Mouse (Mus musculus): ENCODE data around the gene Dnah8. TPM values are rescaled to one million over a fixed set of nuclear protein-coding genes. Genes with fewer than 3 reads are reported as not detected.
"Not testable (repeated sequence)": the region's sequence is repeated elsewhere in the genome, so short reads cannot be mapped to it uniquely, and the experiment has no call there.

Gene Dnah8
- 0.82 and 1.2 TPM in 2 replicates for polyA plus RNA-seq (2015; fragmentation: Nextera tagmentation; extraction: Ambion mirVana)

- not testable (repeated sequence) for H3K36me3 ChIP-seq; H3K9ac ChIP-seq; H3K27ac ChIP-seq; H3K4me3 ChIP-seq (replicated peaks); H3K4me2 ChIP-seq (replicated peaks); H3K9me3 ChIP-seq; H3K27me3 ChIP-seq (replicated peaks); H3K4me1 ChIP-seq (replicated peaks)
- peak; percentile 31; the same call in 1 of the 2 replicates for ATAC-seq
- no CpG with 5 or more reads among the region's 20 CpGs for WGBS
Observed at GRCm38 (mm10) chr17:30624132-30624531, at the start of gene Dnah8. Dnah8 (plus strand) TSS chr17:30624354.

GRCm38 (mm10) chr17:30574783-30575075 lies 49.4 kb upstream of the Dnah8 start:
- Histone ChIP-seq H3K27ac (no peak overlapping the region), H3K36me3 (no peaks in the 10 kb centered on the region), H3K4me2 (replicated peaks) (peak overlapping the region; percentile 78), H3K9ac (no peak overlapping the region), H3K4me3 (replicated peaks) (no peak overlapping the region), H3K27me3 (replicated peaks) (no peaks in the 10 kb centered on the region), H3K4me1 (replicated peaks) (peaks cover 15% of the 10 kb centered on the region), H3K9me3 (no peaks in the 10 kb centered on the region)
- WGBS, result 66% methylated on average over 8 of the region's 8 CpGs
- no peak for ATAC-seq

- peak overlapping the region; percentile 73 for H3K9ac ChIP-seq
- peak overlapping the region; percentile 88 for H3K27ac ChIP-seq
- 4% methylated on average over 35 of the region's 35 CpGs for WGBS
- no peaks in the 10 kb centered on the region for H3K9me3 ChIP-seq
- H3K4me1 ChIP-seq (replicated peaks), result peaks cover 12% of the 10 kb centered on the region
- H3K36me3 ChIP-seq, result no peaks in the 10 kb centered on the region
- peak overlapping the region; percentile 83 for H3K4me3 ChIP-seq (replicated peaks)
- ATAC-seq, result peak; percentile 19
- H3K4me2 ChIP-seq (replicated peaks), result peak overlapping the region; percentile 78
- no peaks in the 10 kb centered on the region for H3K27me3 ChIP-seq (replicated peaks)
Observed at GRCm38 (mm10) chr17:30575121-30575904, 48.8 kb upstream of the Dnah8 start.

- under 1% methylated on average over 89 of the region's 94 CpGs for WGBS
- Histone ChIP-seq H3K4me2 (replicated peaks) (peak within 1 kb of the TSS; percentile 78), H3K27ac (peak within 1 kb of the TSS; percentile 88), H3K4me1 (replicated peaks) (peaks cover 8% of the 10 kb centered on the region), H3K36me3 (no peaks in the 10 kb centered on the region), H3K4me3 (replicated peaks) (peak within 1 kb of the TSS; percentile 83), H3K9me3 (no peaks in the 10 kb centered on the region), H3K9ac (peak within 1 kb of the TSS; percentile 73), H3K27me3 (replicated peaks) (no peaks in the 10 kb centered on the region)
- ATAC-seq, result peak; percentile 95
Observed at GRCm38 (mm10) chr17:30575941-30576773, 48.0 kb upstream of the Dnah8 start, which contains the start of gene Btbd9. Btbd9 (minus strand) TSS chr17:30576488.

GRCm38 (mm10) chr17:30576946-30577345 lies 47.2 kb upstream of the Dnah8 start:
- no peak overlapping the region for H3K27ac ChIP-seq
- no peaks in the 10 kb centered on the region for H3K27me3 ChIP-seq (replicated peaks)
- no peaks in the 10 kb centered on the region for H3K36me3 ChIP-seq
- 51% methylated on average over 12 of the region's 12 CpGs for whole genome bisulfite sequencing
- ATAC-seq, result no peak
- H3K9me3 ChIP-seq, result no peaks in the 10 kb centered on the region
- H3K4me1 ChIP-seq (replicated peaks), result peaks cover 8% of the 10 kb centered on the region
- H3K4me2 ChIP-seq (replicated peaks), result peak overlapping the region; percentile 78
- H3K4me3 ChIP-seq (replicated peaks), result peak overlapping the region; percentile 83
- H3K9ac ChIP-seq, result peak overlapping the region; percentile 73

- WGBS, result 64% methylated on average over 1 of the region's 1 CpGs
- Histone ChIP-seq H3K9ac (no peak overlapping the region), H3K27me3 (replicated peaks) (no peaks in the 10 kb centered on the region), H3K27ac (no peak overlapping the region), H3K9me3 (no peaks in the 10 kb centered on the region), H3K36me3 (no peaks in the 10 kb centered on the region), H3K4me1 (replicated peaks) (peaks cover 4% of the 10 kb centered on the region), H3K4me2 (replicated peaks) (no peak overlapping the region), H3K4me3 (replicated peaks) (no peak overlapping the region)
- ATAC-seq, result no peak
Observed at GRCm38 (mm10) chr17:30580781-30581180, 43.4 kb upstream of the Dnah8 start.

GRCm38 (mm10) chr17:30581201-30581600 lies 43.0 kb upstream of the Dnah8 start:
- H3K4me2 ChIP-seq (replicated peaks), result no peak overlapping the region
- 87% methylated on average over 6 of the region's 6 CpGs for WGBS
- H3K4me1 ChIP-seq (replicated peaks), result peaks cover 4% of the 10 kb centered on the region
- H3K9ac ChIP-seq, result no peak overlapping the region
- H3K36me3 ChIP-seq, result no peaks in the 10 kb centered on the region
- H3K4me3 ChIP-seq (replicated peaks), result no peak overlapping the region
- H3K27ac ChIP-seq, result no peak overlapping the region
- no peak for ATAC-seq
- no peaks in the 10 kb centered on the region for H3K27me3 ChIP-seq (replicated peaks)
- H3K9me3 ChIP-seq, result no peaks in the 10 kb centered on the region

GRCm38 (mm10) chr17:30582313-30582712 lies 41.8 kb upstream of the Dnah8 start:
- no peaks in the 10 kb centered on the region for H3K27me3 ChIP-seq (replicated peaks)
- no peak overlapping the region for H3K4me3 ChIP-seq (replicated peaks)
- no peak overlapping the region for H3K27ac ChIP-seq
- no peak overlapping the region for H3K9ac ChIP-seq
- ATAC-seq, result no peak
- H3K4me1 ChIP-seq (replicated peaks), result no peaks in the 10 kb centered on the region
- H3K36me3 ChIP-seq, result no peaks in the 10 kb centered on the region
- no peak overlapping the region for H3K4me2 ChIP-seq (replicated peaks)
- WGBS, result 86% methylated on average over 3 of the region's 3 CpGs
- no peaks in the 10 kb centered on the region for H3K9me3 ChIP-seq

GRCm38 (mm10) chr17:30583258-30584001 lies 40.7 kb upstream of the Dnah8 start:
- H3K27me3 ChIP-seq (replicated peaks), result no peaks in the 10 kb centered on the region
- no peak overlapping the region for H3K9ac ChIP-seq
- H3K4me1 ChIP-seq (replicated peaks), result no peaks in the 10 kb centered on the region
- WGBS, result 78% methylated on average over 2 of the region's 2 CpGs
- no peak overlapping the region for H3K27ac ChIP-seq
- ATAC-seq, result no peak
- no peaks in the 10 kb centered on the region for H3K36me3 ChIP-seq
- no peaks in the 10 kb centered on the region for H3K9me3 ChIP-seq
- no peak overlapping the region for H3K4me2 ChIP-seq (replicated peaks)
- no peak overlapping the region for H3K4me3 ChIP-seq (replicated peaks)

GRCm38 (mm10) chr17:30590417-30591198 lies 33.5 kb upstream of the Dnah8 start:
- no peak overlapping the region for H3K4me3 ChIP-seq (replicated peaks)
- no peaks in the 10 kb centered on the region for H3K4me1 ChIP-seq (replicated peaks)
- peaks cover 6% of the 10 kb centered on the region; the same call in 1 of the 2 replicates for H3K36me3 ChIP-seq
- peak; percentile 31; the same call in 1 of the 2 replicates for ATAC-seq
- H3K4me2 ChIP-seq (replicated peaks), result no peak overlapping the region
- no peak overlapping the region for H3K27ac ChIP-seq
- no peak overlapping the region for H3K9ac ChIP-seq
- 54% methylated on average over 17 of the region's 17 CpGs for WGBS
- H3K27me3 ChIP-seq (replicated peaks), result no peaks in the 10 kb centered on the region
- no peaks in the 10 kb centered on the region for H3K9me3 ChIP-seq

GRCm38 (mm10) chr17:30594407-30594806 lies 29.7 kb upstream of the Dnah8 start:
- Histone ChIP-seq H3K4me2 (replicated peaks) (no peak overlapping the region), H3K4me1 (replicated peaks) (no peaks in the 10 kb centered on the region), H3K4me3 (replicated peaks) (no peak overlapping the region), H3K27ac (no peak overlapping the region), H3K36me3 (peaks cover 28% of the 10 kb centered on the region), H3K9me3 (no peaks in the 10 kb centered on the region), H3K27me3 (replicated peaks) (no peaks in the 10 kb centered on the region), H3K9ac (no peak overlapping the region)
- 69% methylated on average over 5 of the region's 5 CpGs for WGBS
- ATAC-seq, result no peak

Measured in intestine, embryonic 15.5 days (tissue).